Mouse (Mus musculus): ENCODE measurements around the gene Tsc22d1. TPM values are rescaled to one million over a fixed set of nuclear protein-coding genes. Genes with fewer than 3 reads are reported as not detected.

The Tsc22d1 gene
- total and polyA plus RNA-seq, 2 experiments from 2014 or later: 574 to 603 TPM

- Histone ChIP-seq H3K9me3 (ENCODE audit: low read length) (no peaks in the 10 kb centered on the region), H3K36me3 (ENCODE audit: insufficient read depth, low read length) (peaks cover 2% of the 10 kb centered on the region; the same call in 1 of the 2 replicates), H3K4me3 (ENCODE audit: low read depth, low read length) (no peak overlapping the region), H3K27ac (ENCODE audit: low read depth, low read length) (no peak overlapping the region), H3K9ac (replicated peaks; ENCODE audit: low read length, poor library complexity, severe bottlenecking) (no peak overlapping the region), H3K4me2 (ENCODE audit: low read depth, low read length, poor library complexity, severe bottlenecking) (no peak overlapping the region), H3K4me1 (ENCODE audit: insufficient read depth, low read length) (0 out of 2 replicates have a peak, but pooled peaks cover 3% of the 10 kb centered on the region), H3K27me3 (ENCODE audit: insufficient read depth, low read length) (no peaks in the 10 kb centered on the region)
- 87% methylated on average over 6 of the region's 6 CpGs for WGBS
- TF ChIP-seq CTCF (IDR thresholded peaks at IDR 0.05): no peak
- no peak for DNase-seq (ENCODE audit: low spot score)
- ATAC-seq (ENCODE audit: low FRiP score): no peak
These were observed 111.7 kb downstream of the Tsc22d1 start for GRCm38 (mm10) chr14:76526467-76526866.

- H3K36me3 ChIP-seq (ENCODE audit: insufficient read depth, low read length): peaks cover 4% of the 10 kb centered on the region; the same call in 1 of the 2 replicates
- 0 out of 2 replicates have a peak, but pooled peaks cover 3% of the 10 kb centered on the region for H3K4me1 ChIP-seq (ENCODE audit: insufficient read depth, low read length)
- 93% methylated on average over 20 of the region's 20 CpGs for WGBS
- H3K4me2 ChIP-seq (ENCODE audit: low read depth, low read length, poor library complexity, severe bottlenecking): no peak overlapping the region
- no peaks in the 10 kb centered on the region for H3K27me3 ChIP-seq (ENCODE audit: insufficient read depth, low read length)
- no peaks in the 10 kb centered on the region for H3K9me3 ChIP-seq (ENCODE audit: low read length)
- no peak for DNase-seq (ENCODE audit: low spot score)
- no peak for ATAC-seq (ENCODE audit: low FRiP score)
- H3K4me3 ChIP-seq (ENCODE audit: low read depth, low read length): no peak overlapping the region
- H3K9ac ChIP-seq (replicated peaks; ENCODE audit: low read length, poor library complexity, severe bottlenecking): no peak overlapping the region
- no peak overlapping the region for H3K27ac ChIP-seq (ENCODE audit: low read depth, low read length)
- TF ChIP-seq CTCF (IDR thresholded peaks at IDR 0.05): no peak
These were observed 112.4 kb downstream of the Tsc22d1 start for GRCm38 (mm10) chr14:76527030-76527719.

GRCm38 (mm10) chr14:76527758-76528313, 113.1 kb downstream of the Tsc22d1 start:
- WGBS: 74% methylated on average over 9 of the region's 9 CpGs

GRCm38 (mm10) chr14:76528641-76529040, 113.9 kb downstream of the Tsc22d1 start:
- 35% methylated on average over 5 of the region's 5 CpGs for WGBS

More at GRCm38 (mm10) chr14:76527758-76528313, 113.1 kb downstream of the Tsc22d1 start:
- H3K27ac ChIP-seq (ENCODE audit: low read depth, low read length): no peak overlapping the region
- H3K36me3 ChIP-seq (ENCODE audit: insufficient read depth, low read length): peaks cover 4% of the 10 kb centered on the region; the same call in 1 of the 2 replicates
- no peak for TF ChIP-seq CTCF (IDR thresholded peaks at IDR 0.05)
- no peak for ATAC-seq (ENCODE audit: low FRiP score)
- H3K4me1 ChIP-seq (ENCODE audit: insufficient read depth, low read length): 0 out of 2 replicates have a peak, but pooled peaks cover 3% of the 10 kb centered on the region
- no peak overlapping the region for H3K9ac ChIP-seq (replicated peaks; ENCODE audit: low read length, poor library complexity, severe bottlenecking)
- no peak for DNase-seq (ENCODE audit: low spot score)
- H3K4me2 ChIP-seq (ENCODE audit: low read depth, low read length, poor library complexity, severe bottlenecking): no peak overlapping the region
- no peaks in the 10 kb centered on the region for H3K27me3 ChIP-seq (ENCODE audit: insufficient read depth, low read length)
- no peaks in the 10 kb centered on the region for H3K9me3 ChIP-seq (ENCODE audit: low read length)
- no peak overlapping the region for H3K4me3 ChIP-seq (ENCODE audit: low read depth, low read length)

GRCm38 (mm10) chr14:76531027-76531660, 116.4 kb downstream of the Tsc22d1 start:
- no peaks in the 10 kb centered on the region for H3K9me3 ChIP-seq (ENCODE audit: low read length)
- DNase-seq (ENCODE audit: low spot score) (no peak), ATAC-seq (ENCODE audit: low FRiP score) (no peak)
- 93% methylated on average over 7 of the region's 7 CpGs for WGBS
- H3K36me3 ChIP-seq (ENCODE audit: insufficient read depth, low read length): peaks cover 4% of the 10 kb centered on the region; the same call in 1 of the 2 replicates
- no peak overlapping the region for H3K4me3 ChIP-seq (ENCODE audit: low read depth, low read length)
- no peak overlapping the region for H3K9ac ChIP-seq (replicated peaks; ENCODE audit: low read length, poor library complexity, severe bottlenecking)
- no peak for TF ChIP-seq CTCF (IDR thresholded peaks at IDR 0.05)
- H3K27me3 ChIP-seq (ENCODE audit: insufficient read depth, low read length): no peaks in the 10 kb centered on the region
- H3K4me2 ChIP-seq (ENCODE audit: low read depth, low read length, poor library complexity, severe bottlenecking): no peak overlapping the region
- H3K4me1 ChIP-seq (ENCODE audit: insufficient read depth, low read length): 0 out of 2 replicates have a peak, but pooled peaks cover 6% of the 10 kb centered on the region
- H3K27ac ChIP-seq (ENCODE audit: low read depth, low read length): no peak overlapping the region

More at GRCm38 (mm10) chr14:76528641-76529040, 113.9 kb downstream of the Tsc22d1 start:
- no peak for TF ChIP-seq CTCF (IDR thresholded peaks at IDR 0.05)
- DNase-seq (ENCODE audit: low spot score): no peak
- Histone ChIP-seq H3K27me3 (ENCODE audit: insufficient read depth, low read length) (no peaks in the 10 kb centered on the region), H3K9ac (replicated peaks; ENCODE audit: low read length, poor library complexity, severe bottlenecking) (no peak overlapping the region), H3K4me2 (ENCODE audit: low read depth, low read length, poor library complexity, severe bottlenecking) (no peak overlapping the region), H3K4me3 (ENCODE audit: low read depth, low read length) (no peak overlapping the region), H3K4me1 (ENCODE audit: insufficient read depth, low read length) (0 out of 2 replicates have a peak, but pooled peaks cover 6% of the 10 kb centered on the region), H3K36me3 (ENCODE audit: insufficient read depth, low read length) (peaks cover 4% of the 10 kb centered on the region; the same call in 1 of the 2 replicates), H3K9me3 (ENCODE audit: low read length) (no peaks in the 10 kb centered on the region), H3K27ac (ENCODE audit: low read depth, low read length) (no peak overlapping the region)
- no peak for ATAC-seq (ENCODE audit: low FRiP score)

Data from midbrain, postnatal 0 days (tissue).